Comparison of ENCODE assay signal across 23 mouse cellular contexts in genomic region chr19:31433446-31433845, GRCm38 (mm10).
DNase-seq lines count a peak whose midpoint lies in the region; ATAC-seq lines count a peak whose summit lies in the region.
"Had no signal": no experiment of that assay in that cellular context is flagged by ENCODE, and none has a peak within 500 bp of the region (broad histone marks: within the 10 kb centered on the region; RNA-seq: fewer than 3 reads in every experiment).

No protein-coding gene starts in this region.

- H3K36me3 ChIP-seq in kidney, embryonic 16.5 days (ENCODE audit: insufficient read depth, low read length) = no peaks in the 10 kb centered on the region
- no peaks in the 10 kb centered on the region for H3K36me3 ChIP-seq in midbrain, embryonic 11.5 days (ENCODE audit: control insufficient read depth, insufficient read depth, low read length)
- H3K36me3 ChIP-seq in midbrain, embryonic 10.5 days = no peaks in the 10 kb centered on the region
- H3K36me3 ChIP-seq: forebrain, embryonic 10.5 days; heart, embryonic 13.5 days; hindbrain, embryonic 12.5 days; hindbrain, embryonic 15.5 days had no signal

- H3K9ac ChIP-seq in kidney, embryonic 16.5 days (replicated peaks; ENCODE audit: low read length) = no peak overlapping the region
- H3K9ac ChIP-seq in midbrain, embryonic 11.5 days (ENCODE audit: low read length) = no peak overlapping the region
- H3K9ac ChIP-seq: forebrain, embryonic 13.5 days; heart, embryonic 13.5 days; hindbrain, embryonic 12.5 days; hindbrain, embryonic 15.5 days had no signal

- H3K4me3 ChIP-seq in kidney, embryonic 16.5 days (ENCODE audit: low read length) = no peak overlapping the region
- no peak overlapping the region for H3K4me3 ChIP-seq in midbrain, embryonic 11.5 days (ENCODE audit: low read depth, low read length)
- no peak overlapping the region for H3K4me3 ChIP-seq in midbrain, embryonic 10.5 days
- H3K4me3 ChIP-seq: forebrain, embryonic 10.5 days; forebrain, embryonic 13.5 days; heart, embryonic 13.5 days; hindbrain, embryonic 12.5 days; hindbrain, embryonic 15.5 days had no signal

- 0 out of 2 replicates have a peak, but pooled peaks have one; percentile 39 for ATAC-seq in kidney, embryonic 16.5 days (ENCODE audit: low FRiP score, low TSS enrichment)
- ATAC-seq in midbrain, embryonic 11.5 days (ENCODE audit: low FRiP score) = no peak
- ATAC-seq: forebrain, embryonic 13.5 days; forebrain, embryonic 16.5 days; Patski had no signal

- H3K27me3 ChIP-seq in kidney, embryonic 16.5 days (ENCODE audit: insufficient read depth, low read length) = no peaks in the 10 kb centered on the region
- no peaks in the 10 kb centered on the region for H3K27me3 ChIP-seq in midbrain, embryonic 11.5 days (ENCODE audit: control insufficient read depth, insufficient read depth, low read length)
- H3K27me3 ChIP-seq in midbrain, embryonic 10.5 days (ENCODE audit: low read depth, poor library complexity, severe bottlenecking) = no peaks in the 10 kb centered on the region
- H3K27me3 ChIP-seq: forebrain, embryonic 13.5 days; heart, embryonic 13.5 days; hindbrain, embryonic 12.5 days; hindbrain, embryonic 15.5 days had no signal

- no peak overlapping the region for H3K4me2 ChIP-seq in kidney, embryonic 16.5 days (replicated peaks; ENCODE audit: low read depth, low read length)
- H3K4me2 ChIP-seq in midbrain, embryonic 11.5 days = no peak overlapping the region
- H3K4me2 ChIP-seq: forebrain, embryonic 13.5 days; heart, embryonic 13.5 days; hindbrain, embryonic 12.5 days; hindbrain, embryonic 15.5 days had no signal

- H3K27ac ChIP-seq in kidney, embryonic 16.5 days (ENCODE audit: low read length) = no peak overlapping the region
- no peak overlapping the region for H3K27ac ChIP-seq in midbrain, embryonic 11.5 days (ENCODE audit: low read depth, low read length)
- no peak overlapping the region for H3K27ac ChIP-seq in midbrain, embryonic 10.5 days (replicated peaks)
- H3K27ac ChIP-seq: forebrain, embryonic 10.5 days; forebrain, embryonic 13.5 days; heart, embryonic 13.5 days; hindbrain, embryonic 12.5 days; hindbrain, embryonic 15.5 days had no signal

- WGBS in kidney, embryonic 16.5 days = 68% methylated on average over 1 of the region's 1 CpGs
- whole genome bisulfite sequencing in midbrain, embryonic 11.5 days = 95% methylated on average over 1 of the region's 1 CpGs
- 90% methylated on average over 1 of the region's 1 CpGs for WGBS in midbrain, embryonic 10.5 days

- DNase-seq in heart, adult 8-10 months (ENCODE audit: low spot score) = peak; percentile 25
- no peak for DNase-seq in heart, postnatal 36 days
- no peak for DNase-seq in kidney, postnatal 4 days
- DNase-seq in midbrain, embryonic 11.5 days (ENCODE audit: low spot score, missing footprints) = peak; percentile 70
- no peak for DNase-seq in midbrain, embryonic 10.5 days (ENCODE audit: low spot score)
- DNase-seq in ovary, postnatal 14 days (ENCODE audit: low spot score) = no peak
- DNase-seq: adrenal gland, adult 2 months; adrenal gland, postnatal 14 days; cerebellum, adult 11 months; cerebellum, adult 2 months; cerebellum, adult 9-11 months; cerebellum, postnatal 25 days; gastrocnemius, postnatal 10 days; gastrocnemius, postnatal 36 days; heart, postnatal 14 days had no signal

- intact Hi-C loops in heart, postnatal 36 days (cut with DNase I) = no loop called here

- H3K4me1 ChIP-seq in kidney, embryonic 16.5 days (ENCODE audit: insufficient read depth, low read length) = no peaks in the 10 kb centered on the region
- no peaks in the 10 kb centered on the region for H3K4me1 ChIP-seq in midbrain, embryonic 11.5 days (ENCODE audit: control insufficient read depth, insufficient read depth, low read length)
- peaks cover 6% of the 10 kb centered on the region for H3K4me1 ChIP-seq in midbrain, embryonic 10.5 days
- H3K4me1 ChIP-seq: forebrain, embryonic 13.5 days; heart, embryonic 13.5 days; hindbrain, embryonic 12.5 days; hindbrain, embryonic 15.5 days had no signal

- H3K9me3 ChIP-seq in kidney, embryonic 16.5 days (ENCODE audit: low read length) = no peaks in the 10 kb centered on the region
- H3K9me3 ChIP-seq in midbrain, embryonic 11.5 days (ENCODE audit: control insufficient read depth, low read length) = no peaks in the 10 kb centered on the region
- H3K9me3 ChIP-seq in midbrain, embryonic 10.5 days (replicated peaks) = no peaks in the 10 kb centered on the region
- H3K9me3 ChIP-seq: forebrain, embryonic 10.5 days; forebrain, embryonic 13.5 days; heart, embryonic 13.5 days; hindbrain, embryonic 12.5 days; hindbrain, embryonic 15.5 days had no signal

Comparison
In these comparisons a context has a peak if more than half of its experiments do, and no peak if none do; other contexts are left out.
1. DNase-seq: peak in heart, adult 8-10 months (single experiment) and midbrain, embryonic 11.5 days (single experiment); none in heart, postnatal 36 days (0 of 2), kidney, postnatal 4 days (0 of 2), midbrain, embryonic 10.5 days (single experiment) and ovary, postnatal 14 days (single experiment).